ENCODE assay signal across 30 mouse cellular contexts in genomic region chr4:46337990-46338389, GRCm38 (mm10). TPM values are rescaled to one million over a fixed set of nuclear protein-coding genes. Genes with fewer than 3 reads are reported as not detected.
"Had no signal": no experiment of that assay in that cellular context is flagged by ENCODE, and none has a peak within 500 bp of the region (broad histone marks: within the 10 kb centered on the region; RNA-seq: fewer than 3 reads in every experiment).

No protein-coding gene starts in this region.

- ATAC-seq: liver, embryonic 12.5 days; midbrain, embryonic 13.5 days; midbrain, embryonic 16.5 days had no signal

- DNase-seq: kidney, postnatal 25 days; layer of hippocampus, adult 9-11 months; liver; lung, adult 18-20 months; lung, postnatal 10 days; lung, postnatal 36 days; thymus, adult 18-20 months; thymus, postnatal 36 days had no signal

- H3K9me3 ChIP-seq: limb, embryonic 10.5 days; limb, embryonic 13.5 days; liver, embryonic 12.5 days; liver, embryonic 15.5 days; lung, embryonic 15.5 days; midbrain, embryonic 10.5 days; midbrain, embryonic 13.5 days had no signal

- H3K27ac ChIP-seq: layer of hippocampus, adult 2 months; limb, embryonic 10.5 days; limb, embryonic 13.5 days; liver, embryonic 12.5 days; liver, embryonic 15.5 days; lung, embryonic 15.5 days; midbrain, embryonic 10.5 days; midbrain, embryonic 13.5 days had no signal

- H3K36me3 ChIP-seq: limb, embryonic 10.5 days; limb, embryonic 13.5 days; liver, embryonic 12.5 days; liver, embryonic 15.5 days; lung, embryonic 15.5 days; midbrain, embryonic 10.5 days; midbrain, embryonic 13.5 days had no signal

- H3K9ac ChIP-seq: limb, embryonic 13.5 days; liver, embryonic 12.5 days; liver, embryonic 15.5 days; lung, embryonic 15.5 days; midbrain, embryonic 13.5 days had no signal

- H3K4me1 ChIP-seq: liver, embryonic 12.5 days; liver, embryonic 15.5 days; lung, embryonic 15.5 days had no signal

- H3K4me2 ChIP-seq: limb, embryonic 13.5 days; liver, embryonic 12.5 days; liver, embryonic 15.5 days; lung, embryonic 15.5 days; midbrain, embryonic 13.5 days had no signal

- H3K4me3 ChIP-seq: layer of hippocampus, adult 2 months; limb, embryonic 10.5 days; limb, embryonic 13.5 days; liver, embryonic 12.5 days; liver, embryonic 15.5 days; lung, embryonic 15.5 days; megakaryocyte, embryonic 14.5 days; midbrain, embryonic 10.5 days; midbrain, embryonic 13.5 days; myocyte had no signal

RNA-seq across cellular contexts. Expression of gene Foxe1, which starts 5.4 kb away (rescaled TPM):
- total RNA-seq: layer of hippocampus, adult 2 months; layer of hippocampus, postnatal 25 days; left cerebral cortex, adult 18-20 months; left cerebral cortex, postnatal 25 days; monocyte, adult 5-6 weeks had no signal
- polyA plus RNA-seq: kidney, embryonic 16.5 days; large intestine, adult 2 months; limb, embryonic 10.5 days; limb, embryonic 13.5 days; liver, embryonic 15.5 days; midbrain, embryonic 13.5 days; midbrain, embryonic 16.5 days; myocyte; neural tube, embryonic 11.5 days; neural tube, embryonic 14.5 days; small intestine, adult 2 months; spleen, adult 2 months; urinary bladder, adult 2 months had no signal
